Mouse (Mus musculus): ENCODE measurements around the gene Sell. TPM values are rescaled to one million over a fixed set of nuclear protein-coding genes. Genes with fewer than 3 reads are reported as not detected.

Gene Sell
- polyA plus RNA-seq, 1 experiment from 2014 or later: 2.5 TPM

- Histone ChIP-seq H3K27ac (ENCODE audit: low read length) (no peak within 1 kb of the TSS), H3K4me1 (replicated peaks; ENCODE audit: control insufficient read depth, insufficient read depth, low read length) (no peaks in the 10 kb centered on the region), H3K4me3 (ENCODE audit: low read length) (no peak within 1 kb of the TSS), H3K9me3 (ENCODE audit: control insufficient read depth, low read length) (no peaks in the 10 kb centered on the region), H3K27me3 (ENCODE audit: control insufficient read depth, insufficient read depth, low read depth, low read length) (no peaks in the 10 kb centered on the region), H3K4me2 (ENCODE audit: low read depth, low read length) (no peak within 1 kb of the TSS), H3K9ac (ENCODE audit: low read length) (no peak within 1 kb of the TSS), H3K36me3 (ENCODE audit: control insufficient read depth, insufficient read depth, low read length) (no peaks in the 10 kb centered on the region)
- WGBS: 39% methylated on average over 8 of the region's 8 CpGs
- no peak for ATAC-seq (ENCODE audit: low read depth)
These were observed 53.2 kb downstream of the Sell start, which contains the start of gene Selp for GRCm38 (mm10) chr1:164114947-164115493. Gene Selp, plus strand, starts transcription at chr1:164115264.

- 73% methylated on average over 6 of the region's 6 CpGs for WGBS
- ATAC-seq (ENCODE audit: low read depth): no peak
- H3K27ac ChIP-seq (ENCODE audit: low read length): no peak overlapping the region
These were observed 53.9 kb downstream of the Sell start for GRCm38 (mm10) chr1:164115647-164116046.

GRCm38 (mm10) chr1:164117869-164118268, 56.1 kb downstream of the Sell start:
- Histone ChIP-seq H3K4me1 (replicated peaks; ENCODE audit: control insufficient read depth, insufficient read depth, low read length) (no peaks in the 10 kb centered on the region), H3K27ac (ENCODE audit: low read length) (no peak overlapping the region), H3K36me3 (ENCODE audit: control insufficient read depth, insufficient read depth, low read length) (no peaks in the 10 kb centered on the region), H3K27me3 (ENCODE audit: control insufficient read depth, insufficient read depth, low read depth, low read length) (no peaks in the 10 kb centered on the region), H3K9ac (ENCODE audit: low read length) (no peak overlapping the region), H3K9me3 (ENCODE audit: control insufficient read depth, low read length) (no peaks in the 10 kb centered on the region), H3K4me3 (ENCODE audit: low read length) (no peak overlapping the region), H3K4me2 (ENCODE audit: low read depth, low read length) (no peak overlapping the region)
- ATAC-seq (ENCODE audit: low read depth): no peak
- 78% methylated on average over 6 of the region's 6 CpGs for WGBS

More at GRCm38 (mm10) chr1:164115647-164116046, 53.9 kb downstream of the Sell start:
- H3K4me3 ChIP-seq (ENCODE audit: low read length): no peak overlapping the region
- no peaks in the 10 kb centered on the region for H3K36me3 ChIP-seq (ENCODE audit: control insufficient read depth, insufficient read depth, low read length)
- no peaks in the 10 kb centered on the region for H3K27me3 ChIP-seq (ENCODE audit: control insufficient read depth, insufficient read depth, low read depth, low read length)
- no peak overlapping the region for H3K4me2 ChIP-seq (ENCODE audit: low read depth, low read length)
- H3K4me1 ChIP-seq (replicated peaks; ENCODE audit: control insufficient read depth, insufficient read depth, low read length): no peaks in the 10 kb centered on the region
- H3K9me3 ChIP-seq (ENCODE audit: control insufficient read depth, low read length): no peaks in the 10 kb centered on the region
- no peak overlapping the region for H3K9ac ChIP-seq (ENCODE audit: low read length)

GRCm38 (mm10) chr1:164119892-164120776, 58.4 kb downstream of the Sell start:
- 56% methylated on average over 3 of the region's 3 CpGs for WGBS

GRCm38 (mm10) chr1:164120777-164121158, 59.0 kb downstream of the Sell start:
- Histone ChIP-seq H3K27ac (ENCODE audit: low read length) (no peak overlapping the region), H3K4me2 (ENCODE audit: low read depth, low read length) (no peak overlapping the region), H3K9me3 (ENCODE audit: control insufficient read depth, low read length) (no peaks in the 10 kb centered on the region), H3K9ac (ENCODE audit: low read length) (no peak overlapping the region), H3K27me3 (ENCODE audit: control insufficient read depth, insufficient read depth, low read depth, low read length) (no peaks in the 10 kb centered on the region), H3K36me3 (ENCODE audit: control insufficient read depth, insufficient read depth, low read length) (no peaks in the 10 kb centered on the region), H3K4me1 (replicated peaks; ENCODE audit: control insufficient read depth, insufficient read depth, low read length) (no peaks in the 10 kb centered on the region), H3K4me3 (ENCODE audit: low read length) (no peak overlapping the region)
- 59% methylated on average over 3 of the region's 3 CpGs for WGBS
- ATAC-seq (ENCODE audit: low read depth): no peak

More at GRCm38 (mm10) chr1:164119892-164120776, 58.4 kb downstream of the Sell start:
- no peak for ATAC-seq (ENCODE audit: low read depth)
- H3K9me3 ChIP-seq (ENCODE audit: control insufficient read depth, low read length): no peaks in the 10 kb centered on the region
- no peak overlapping the region for H3K27ac ChIP-seq (ENCODE audit: low read length)
- no peak overlapping the region for H3K4me3 ChIP-seq (ENCODE audit: low read length)
- no peaks in the 10 kb centered on the region for H3K4me1 ChIP-seq (replicated peaks; ENCODE audit: control insufficient read depth, insufficient read depth, low read length)
- no peak overlapping the region for H3K9ac ChIP-seq (ENCODE audit: low read length)
- H3K36me3 ChIP-seq (ENCODE audit: control insufficient read depth, insufficient read depth, low read length): no peaks in the 10 kb centered on the region
- H3K27me3 ChIP-seq (ENCODE audit: control insufficient read depth, insufficient read depth, low read depth, low read length): no peaks in the 10 kb centered on the region
- H3K4me2 ChIP-seq (ENCODE audit: low read depth, low read length): no peak overlapping the region

- 63% methylated on average over 3 of the region's 3 CpGs for WGBS
- Histone ChIP-seq H3K4me1 (replicated peaks; ENCODE audit: control insufficient read depth, insufficient read depth, low read length) (no peaks in the 10 kb centered on the region), H3K27me3 (ENCODE audit: control insufficient read depth, insufficient read depth, low read depth, low read length) (no peaks in the 10 kb centered on the region), H3K27ac (ENCODE audit: low read length) (no peak overlapping the region), H3K4me3 (ENCODE audit: low read length) (no peak overlapping the region), H3K9me3 (ENCODE audit: control insufficient read depth, low read length) (no peaks in the 10 kb centered on the region), H3K9ac (ENCODE audit: low read length) (no peak overlapping the region), H3K4me2 (ENCODE audit: low read depth, low read length) (no peak overlapping the region), H3K36me3 (ENCODE audit: control insufficient read depth, insufficient read depth, low read length) (no peaks in the 10 kb centered on the region)
- no peak for ATAC-seq (ENCODE audit: low read depth)
These were observed 62.1 kb downstream of the Sell start for GRCm38 (mm10) chr1:164123836-164124235.

GRCm38 (mm10) chr1:164130013-164130412, 68.2 kb downstream of the Sell start:
- no peaks in the 10 kb centered on the region for H3K4me1 ChIP-seq (replicated peaks; ENCODE audit: control insufficient read depth, insufficient read depth, low read length)
- H3K9me3 ChIP-seq (ENCODE audit: control insufficient read depth, low read length): no peaks in the 10 kb centered on the region
- H3K4me3 ChIP-seq (ENCODE audit: low read length): no peak overlapping the region
- H3K9ac ChIP-seq (ENCODE audit: low read length): no peak overlapping the region
- 65% methylated on average over 3 of the region's 3 CpGs for WGBS
- no peaks in the 10 kb centered on the region for H3K36me3 ChIP-seq (ENCODE audit: control insufficient read depth, insufficient read depth, low read length)
- no peaks in the 10 kb centered on the region for H3K27me3 ChIP-seq (ENCODE audit: control insufficient read depth, insufficient read depth, low read depth, low read length)
- H3K4me2 ChIP-seq (ENCODE audit: low read depth, low read length): no peak overlapping the region
- no peak for ATAC-seq (ENCODE audit: low read depth)
- no peak overlapping the region for H3K27ac ChIP-seq (ENCODE audit: low read length)

GRCm38 (mm10) chr1:164132609-164133008, 70.8 kb downstream of the Sell start:
- no peak overlapping the region for H3K9ac ChIP-seq (ENCODE audit: low read length)
- H3K27me3 ChIP-seq (ENCODE audit: control insufficient read depth, insufficient read depth, low read depth, low read length): no peaks in the 10 kb centered on the region
- H3K9me3 ChIP-seq (ENCODE audit: control insufficient read depth, low read length): no peaks in the 10 kb centered on the region
- H3K4me2 ChIP-seq (ENCODE audit: low read depth, low read length): no peak overlapping the region
- ATAC-seq (ENCODE audit: low read depth): no peak
- H3K4me1 ChIP-seq (replicated peaks; ENCODE audit: control insufficient read depth, insufficient read depth, low read length): peaks cover 2% of the 10 kb centered on the region; the same call in 1 of the 2 replicates
- H3K4me3 ChIP-seq (ENCODE audit: low read length): no peak overlapping the region
- no peaks in the 10 kb centered on the region for H3K36me3 ChIP-seq (ENCODE audit: control insufficient read depth, insufficient read depth, low read length)
- WGBS: 48% methylated on average over 1 of the region's 1 CpGs
- no peak overlapping the region for H3K27ac ChIP-seq (ENCODE audit: low read length)

All from lung, embryonic 16.5 days (tissue).